Mouse (Mus musculus): ENCODE results near the gene Pglyrp4. TPM values are rescaled to one million over a fixed set of nuclear protein-coding genes. Genes with fewer than 3 reads are reported as not detected.
"Not testable (repeated sequence)": the region's sequence is repeated elsewhere in the genome, so short reads cannot be mapped to it uniquely, and the experiment has no call there.

Gene Pglyrp4
- total RNA-seq (2021) = not detected

DNA sequence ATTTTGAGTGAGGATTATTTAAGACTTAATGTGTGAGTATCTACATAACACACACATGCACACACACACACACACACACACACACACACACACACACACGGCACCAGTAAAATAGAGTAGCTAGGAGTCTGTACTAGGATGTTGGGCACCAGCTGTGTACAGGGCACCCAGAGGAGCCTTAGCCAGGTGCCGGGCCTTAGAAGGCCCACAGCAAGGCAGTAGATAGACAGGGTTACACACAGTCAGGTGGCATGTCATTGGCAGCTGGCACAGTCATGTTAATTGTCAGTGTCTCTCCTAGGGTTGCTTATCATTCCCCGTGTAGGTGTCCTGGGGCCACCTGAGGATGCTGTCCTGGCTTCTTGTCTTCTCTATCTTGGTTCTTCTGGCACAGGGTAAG is at the start of gene Pglyrp4:
Pglyrp4 (plus strand) TSS at position 301 of the 400 bp plus-strand sequence.
- DNase-seq = no peak
- intact Hi-C loops (cut with DNase I) = no loop called here

DNA sequence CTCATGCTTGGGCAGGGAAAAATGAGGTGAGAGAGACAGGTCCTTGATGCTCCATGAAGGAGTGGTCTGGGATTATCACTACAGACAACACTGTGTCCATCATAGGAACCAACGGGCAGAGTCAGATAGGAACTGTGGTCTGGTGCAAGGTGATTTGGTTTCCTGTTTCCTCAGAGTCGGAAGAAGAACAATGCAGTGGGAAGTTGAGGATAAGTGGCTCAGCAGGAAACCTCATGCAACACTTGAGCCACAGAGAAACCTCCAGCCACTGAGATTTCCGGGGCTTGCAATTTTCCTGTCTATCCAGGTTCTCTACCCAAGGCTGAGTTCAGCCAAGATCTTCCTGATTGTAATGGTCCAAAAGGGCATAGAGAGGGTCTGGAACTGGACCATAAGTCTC is 48.0 kb upstream of the Pglyrp4 start:
- intact Hi-C loops (cut with DNase I) = no loop called here
- DNase-seq = no peak

DNA sequence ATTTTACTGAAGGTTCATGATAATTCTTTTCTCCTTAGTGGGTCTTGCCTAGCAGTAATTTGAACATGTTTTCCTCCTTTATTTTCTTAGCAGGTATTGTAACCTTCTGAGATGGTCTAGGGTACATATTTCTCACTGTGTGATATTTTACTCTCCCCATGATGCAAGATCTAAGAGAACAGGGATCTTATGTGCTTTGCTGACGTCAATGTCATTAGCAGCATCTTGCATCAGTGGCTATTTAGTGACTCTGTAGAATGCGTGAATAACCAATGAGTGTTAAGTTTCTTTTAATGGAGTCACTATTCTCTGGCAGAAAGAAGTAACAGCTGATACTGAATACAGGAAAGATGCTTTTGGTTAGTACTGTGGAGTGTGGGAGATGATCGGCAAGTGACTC is 42.8 kb upstream of the Pglyrp4 start:
- no peak for DNase-seq
- intact Hi-C loops (cut with DNase I) = no loop called here

DNA sequence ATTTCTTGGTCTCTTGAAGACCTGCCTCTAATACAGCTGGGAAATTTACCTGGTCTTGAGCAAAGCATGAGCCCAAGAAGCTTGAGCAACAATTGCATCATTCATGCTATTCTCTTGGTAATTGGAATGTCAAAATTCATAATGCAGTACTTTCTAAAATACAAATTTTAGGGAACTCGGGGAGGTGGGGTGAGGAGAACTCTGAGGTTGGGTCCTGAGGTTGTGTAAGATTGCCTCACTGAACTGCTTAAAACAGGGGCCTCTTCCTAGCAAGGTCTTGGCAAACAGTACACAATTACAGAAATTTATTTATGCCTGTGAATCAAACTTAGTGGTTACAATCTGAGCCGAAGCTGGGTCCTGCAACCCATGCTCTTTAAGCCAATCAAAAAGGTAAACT is 39.9 kb upstream of the Pglyrp4 start:
- intact Hi-C loops (cut with DNase I) = no loop called here
- no peak for DNase-seq

DNA sequence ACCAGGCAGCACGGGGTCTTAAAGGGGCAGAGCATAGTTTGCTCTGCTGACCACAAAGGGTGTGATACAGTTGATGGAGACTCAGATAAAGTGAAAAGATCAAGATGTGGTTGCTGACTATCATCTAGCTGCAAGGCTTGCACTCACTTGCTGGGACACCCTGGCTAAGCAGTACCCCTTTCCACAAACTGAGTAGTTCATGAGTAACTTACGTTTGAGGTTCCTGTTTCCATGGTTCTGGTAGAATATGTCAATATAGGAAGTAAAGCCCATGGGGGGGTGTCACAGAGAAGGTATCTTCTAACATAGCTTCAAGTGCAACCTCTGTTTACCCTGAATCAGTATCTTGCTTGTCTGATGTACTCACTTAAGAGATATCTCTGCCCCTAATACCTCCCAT is 33.2 kb upstream of the Pglyrp4 start:
- intact Hi-C loops (cut with DNase I) = no loop called here
- DNase-seq = no peak

DNA sequence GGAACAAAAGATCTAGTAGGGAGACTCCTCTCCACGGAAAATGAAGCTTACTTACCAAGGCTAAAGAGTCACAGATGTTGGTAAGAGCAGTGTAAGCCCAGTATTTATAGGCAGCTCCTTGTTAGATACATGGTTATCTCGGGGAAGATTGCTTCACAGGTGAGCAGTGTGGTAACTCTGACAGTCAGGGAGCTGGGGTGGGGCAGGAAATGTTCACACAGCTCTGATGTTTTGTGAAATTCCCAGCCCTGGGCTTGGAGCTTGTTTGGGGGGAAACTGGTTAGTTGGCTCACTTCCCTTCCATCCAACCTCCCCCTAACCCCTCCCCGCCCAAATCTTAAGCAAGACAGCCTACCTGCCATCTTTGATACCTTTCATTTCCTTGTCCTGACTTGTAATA is 31.1 kb upstream of the Pglyrp4 start, which contains the start of gene S100a9:
S100a9 (minus strand) TSS at position 109 of the 400 bp plus-strand sequence.
- no peak for DNase-seq
- intact Hi-C loops (cut with DNase I) = no loop called here

DNA sequence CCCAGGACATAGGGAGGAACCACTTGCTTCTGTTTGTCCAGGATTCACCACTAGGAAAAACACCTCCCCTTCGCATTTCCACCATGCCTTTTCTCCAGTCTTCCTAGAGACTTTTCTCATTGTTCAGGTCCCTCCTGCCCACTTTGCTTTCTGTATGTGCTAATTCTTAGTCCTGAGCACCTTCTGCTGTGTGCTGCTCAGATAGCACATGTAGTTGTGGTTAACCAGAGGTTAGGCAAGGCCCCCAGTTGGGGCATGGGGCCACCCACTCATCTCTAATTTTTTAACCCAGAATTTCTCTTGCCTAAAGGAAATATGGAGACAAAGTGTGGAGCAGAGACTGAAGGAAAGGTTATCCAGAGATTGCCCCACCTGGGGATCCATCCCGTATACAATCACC is 24.5 kb upstream of the Pglyrp4 start:
- intact Hi-C loops (cut with DNase I) = no loop called here
- DNase-seq = no peak

DNA sequence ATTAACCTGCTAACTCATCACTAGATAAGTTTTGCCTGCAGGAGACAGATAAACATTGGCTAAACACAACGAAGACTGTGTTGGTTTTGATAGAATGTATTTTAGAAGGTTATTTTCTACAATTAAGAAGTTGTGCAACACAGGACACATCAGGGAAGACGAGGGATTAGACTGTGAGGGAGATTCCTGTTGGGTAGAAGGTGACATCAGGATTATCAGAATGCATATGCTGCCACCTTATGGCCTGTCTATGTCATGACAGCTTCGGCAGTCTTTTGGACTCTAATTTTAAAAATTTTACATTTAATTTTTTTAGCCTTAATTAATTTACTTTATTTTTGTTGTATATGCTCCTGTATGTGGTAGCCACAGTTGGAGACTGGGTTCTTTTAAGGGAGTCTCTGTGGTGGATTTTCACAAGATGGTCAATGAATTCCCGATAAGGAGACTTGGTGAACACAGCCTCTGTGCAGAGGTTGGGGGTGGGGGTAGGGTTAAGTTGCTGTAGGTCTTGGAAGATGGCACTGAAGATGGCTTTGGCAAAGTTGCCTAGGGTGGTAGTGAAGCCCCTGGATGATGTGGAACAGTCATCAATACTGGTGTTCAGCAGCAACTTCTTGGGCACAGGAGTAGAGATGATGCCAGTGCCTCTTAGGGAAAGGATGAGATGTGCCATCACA is 18.0 kb upstream of the Pglyrp4 start:
- peak; percentile 9 to 12 for DNase-seq
- intact Hi-C loops (cut with DNase I) = loop anchor here (1.0 to 5.0 kb wide), 4 partner anchors 44 to 216 kb away; partner anchors contain the start of genes S100a14 and Snapin

DNA sequence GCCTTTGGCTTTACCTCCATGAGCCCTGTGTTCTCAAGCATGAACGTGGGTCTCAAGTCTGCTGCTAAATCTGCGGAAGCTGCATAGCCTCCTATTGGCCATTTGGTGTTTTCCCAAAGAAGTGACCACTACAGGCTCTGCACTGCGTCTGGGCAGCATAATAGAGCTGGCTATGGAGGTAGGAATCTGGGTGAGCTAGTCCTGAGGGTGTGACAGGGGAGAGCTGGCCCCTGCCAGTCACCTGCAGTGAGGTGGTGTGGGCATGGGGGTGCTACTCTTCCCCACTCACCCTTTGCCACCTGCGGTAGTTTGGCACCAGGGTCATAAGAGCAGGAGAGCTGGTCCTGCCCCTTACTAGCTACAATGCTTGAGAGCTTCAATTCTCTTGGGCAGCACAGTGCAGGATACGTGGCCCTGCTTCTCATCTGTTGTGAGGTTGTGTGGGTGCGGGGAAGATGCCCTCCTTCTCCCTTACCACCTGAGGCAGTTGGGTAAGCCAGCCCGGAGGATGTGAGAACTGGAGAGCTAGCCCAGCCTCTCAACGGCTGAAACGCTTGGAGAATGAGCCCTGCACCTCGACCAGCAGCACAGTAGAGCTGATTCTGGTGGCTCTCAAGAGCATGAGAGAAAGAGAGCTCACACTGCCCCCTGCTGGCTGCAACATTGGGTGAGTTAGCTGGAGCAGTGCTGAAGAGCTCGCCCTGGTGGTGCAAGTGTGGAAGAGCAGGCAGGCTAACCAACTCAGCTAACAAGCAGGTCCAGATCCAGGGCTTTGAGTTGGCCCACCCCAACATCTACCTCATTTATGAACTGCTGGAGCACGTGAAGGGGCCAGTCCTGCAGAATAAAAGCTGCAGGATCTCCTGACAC is 16.9 kb upstream of the Pglyrp4 start:
- intact Hi-C loops (cut with DNase I) = loop anchor here (2.0 to 5.0 kb wide), 3 partner anchors 65 to 218 kb away; partner anchors contain the start of genes S100a14 and Snapin
- peak; percentile 71 to 83 for DNase-seq

DNA sequence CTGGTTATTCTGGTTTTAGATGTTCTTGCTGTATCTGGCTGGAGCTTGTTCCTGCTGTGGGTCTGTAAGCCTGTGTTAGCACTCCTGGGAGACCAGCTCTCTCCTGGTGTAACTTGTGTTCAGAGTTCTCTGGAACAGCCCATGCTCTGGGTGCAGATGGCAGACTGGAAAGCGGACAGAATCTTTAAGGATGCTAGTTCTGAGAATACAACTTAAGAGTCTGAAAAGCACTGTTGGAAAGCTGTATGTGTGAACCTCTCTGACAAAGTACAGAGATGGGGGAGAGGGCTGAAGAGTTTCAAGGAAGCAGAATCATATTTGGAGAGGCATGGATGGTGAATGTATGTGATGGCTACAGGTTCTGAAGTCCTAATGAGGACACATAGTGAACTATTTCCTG is 23.0 kb downstream of the Pglyrp4 start:
- intact Hi-C loops (cut with DNase I) = no loop called here
- DNase-seq = no peak

DNA sequence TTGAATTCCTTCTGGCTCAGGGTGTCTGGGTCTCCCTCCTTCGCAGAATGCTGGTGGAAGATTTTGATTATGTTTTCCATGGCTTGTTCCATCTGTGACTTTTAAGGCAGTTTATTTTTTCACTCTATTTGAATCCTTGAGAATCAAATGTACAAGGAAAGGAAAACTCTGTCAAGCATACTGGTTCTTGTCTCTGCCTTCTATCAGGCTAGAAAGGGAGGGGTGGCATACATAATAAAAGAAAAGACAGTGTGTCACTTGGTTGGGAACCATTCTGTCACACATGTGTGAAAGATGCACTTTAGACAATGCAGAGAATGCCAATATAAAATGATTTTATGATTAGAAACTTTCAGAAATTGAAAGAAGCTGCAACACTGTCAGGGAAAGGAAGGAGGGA is 51.1 kb downstream of the Pglyrp4 start, which contains the start of gene Gm5849:
Gm5849 (minus strand) TSS at position 101 of the 400 bp plus-strand sequence.
- DNase-seq; intact Hi-C loops (cut with DNase I): not testable (repeated sequence)

Other genes with a start within 250 kb of the Pglyrp4 start
- gene Snapin, start 235.9 kb upstream of the Pglyrp4 start, total RNA-seq (2021) = 10 to 100 TPM; 61.0 to 71.3 TPM
- gene Chtop, start 217.4 kb upstream of the Pglyrp4 start, total RNA-seq (2021) = 100 to 1,000 TPM in 1 of 2 experiments, 10 to 100 TPM in 1; 92.7 to 106 TPM
- 100 to 1,000 TPM; 897 to 921 TPM for gene S100a1, start 212.5 kb upstream of the Pglyrp4 start, total RNA-seq (2021)
- gene S100a13, start 212.5 kb upstream of the Pglyrp4 start, total RNA-seq (2021) = 10 to 100 TPM; 31.2 to 32.1 TPM
- under 1 TPM; 0.46 to 0.53 TPM for gene S100a14, start 200.1 kb upstream of the Pglyrp4 start, total RNA-seq (2021)
- 10 to 100 TPM; 64.0 to 66.5 TPM for gene S100a16, start 189.7 kb upstream of the Pglyrp4 start, total RNA-seq (2021)
- gene S100a3, start 166.3 kb upstream of the Pglyrp4 start, total RNA-seq (2021) = not detected
- gene S100a2, start 136.7 kb upstream of the Pglyrp4 start, total RNA-seq (2021) = not detected
- gene Gm42674, start 125.0 kb upstream of the Pglyrp4 start, total RNA-seq (2021) = not detected
- 10 to 100 TPM; 10.1 to 14.2 TPM for gene S100a4, start 123.1 kb upstream of the Pglyrp4 start, total RNA-seq (2021)
- not detected for gene S100a5, start 118.4 kb upstream of the Pglyrp4 start, total RNA-seq (2021)
- 10 to 100 TPM; 71.6 to 89.7 TPM for gene S100a6, start 114.0 kb upstream of the Pglyrp4 start, total RNA-seq (2021)
- under 1 TPM in 1 of 2 experiments, not detected in 1; 0.27 TPM for gene S100a7a, start 72.9 kb upstream of the Pglyrp4 start, total RNA-seq (2021)
- 1 to 10 TPM; 2.4 to 3.3 TPM for gene S100a8, start 57.9 kb upstream of the Pglyrp4 start, total RNA-seq (2021)
- 1 to 10 TPM; 3.1 to 4.4 TPM for gene S100a9, start 31.2 kb upstream of the Pglyrp4 start, total RNA-seq (2021)
- not detected for gene Gm5849, start 51.0 kb downstream of the Pglyrp4 start, total RNA-seq (2021)